Mouse (Mus musculus) liver, embryonic 14.5 days (tissue): ENCODE measurements around the gene Pde4d.

Experiments used
- CTCF ChIP-seq: IDR thresholded peaks from 2 replicates; pipeline ENCODE4 v1.5.1; 2016; ENCODE audit warnings: antibody characterized with exemption, low read depth, control low read depth
- EP300 ChIP-seq: IDR thresholded peaks from 2 replicates; pipeline ENCODE4 v1.6.1; 2016; ENCODE audit warnings: antibody characterized with exemption, low read depth

- TF ChIP-seq CTCF (no peak), EP300 (no peak)
These were observed 892.7 kb downstream of the Pde4d start for GRCm38 (mm10) chr13:109342469-109342868.
